Mouse (Mus musculus): ENCODE results near the gene Diaph3. TPM values are rescaled to one million over a fixed set of nuclear protein-coding genes. Genes with fewer than 3 reads are reported as not detected.
A peak's percentile ranks its signal among the peaks of the same experiment; 100 is the strongest.

Diaph3 gene
- total RNA-seq, 2 experiments from 2014 or later: 2.8 to 3.2 TPM

DNA sequence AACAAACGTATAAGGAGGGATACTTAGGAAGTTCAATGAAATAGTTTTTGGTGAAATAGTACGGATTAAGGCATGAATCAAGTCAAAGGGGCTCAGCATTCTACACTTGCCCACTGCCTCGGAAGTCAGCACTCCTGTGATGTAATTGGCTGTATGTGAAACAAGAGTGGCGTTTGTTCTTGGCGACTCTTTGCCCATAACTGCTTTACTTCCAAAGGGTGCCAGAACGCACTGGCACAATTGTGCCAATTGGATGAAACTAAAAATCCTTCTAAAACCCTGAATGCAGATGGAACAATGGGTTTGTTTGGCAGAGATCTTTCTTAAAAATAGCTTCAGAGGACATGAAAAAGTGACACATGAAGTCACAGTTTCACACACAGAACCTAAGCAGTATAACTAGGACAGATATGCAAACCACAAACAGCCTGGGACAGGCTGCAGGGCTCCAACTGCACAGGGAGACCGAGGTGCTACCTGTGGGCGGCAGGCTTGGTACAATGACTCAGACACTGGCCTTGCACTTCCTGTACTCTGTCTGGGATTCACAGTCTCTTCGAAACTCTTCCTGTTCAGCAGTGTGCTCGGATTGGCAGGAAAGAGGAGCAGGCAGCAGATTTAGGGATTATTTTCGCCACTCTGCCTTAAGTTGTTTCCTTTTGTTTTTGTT lies 279.6 kb downstream of the Diaph3 start:
- DNase-seq (ENCODE audit: low spot score in 2 of 2): peak; percentile 8 to 10

DNA sequence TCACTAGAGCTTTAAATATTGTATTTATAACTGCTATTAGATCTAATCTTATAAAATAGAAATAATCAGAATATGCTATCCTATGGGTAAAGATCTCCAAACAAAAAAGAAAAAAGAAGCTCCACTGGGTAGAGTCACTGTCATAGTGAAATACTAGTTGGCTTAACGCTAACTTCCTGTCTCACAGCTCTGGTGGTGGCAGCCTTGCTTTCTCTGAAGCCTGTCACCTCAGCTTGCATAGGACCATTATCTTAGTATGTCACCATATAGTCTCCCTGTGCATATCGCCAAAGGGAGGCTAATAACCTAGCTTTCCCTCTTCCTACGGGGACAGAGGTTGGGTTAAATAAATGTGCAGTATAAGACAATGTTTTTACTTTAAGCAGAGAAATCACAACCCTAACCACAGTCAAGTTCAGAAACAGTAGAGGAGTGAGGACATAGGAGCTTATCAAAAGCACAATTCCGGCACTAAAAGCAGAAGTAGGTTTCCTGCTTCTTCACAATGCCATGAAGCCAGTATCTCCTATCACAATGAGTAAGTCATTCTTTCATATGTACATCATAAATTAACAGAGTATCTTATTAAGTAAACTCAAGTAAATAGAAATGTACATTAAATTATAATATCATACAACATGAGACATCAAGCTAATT lies 293.8 kb downstream of the Diaph3 start:
- DNase-seq (ENCODE audit: low spot score in 2 of 2): no peak

DNA sequence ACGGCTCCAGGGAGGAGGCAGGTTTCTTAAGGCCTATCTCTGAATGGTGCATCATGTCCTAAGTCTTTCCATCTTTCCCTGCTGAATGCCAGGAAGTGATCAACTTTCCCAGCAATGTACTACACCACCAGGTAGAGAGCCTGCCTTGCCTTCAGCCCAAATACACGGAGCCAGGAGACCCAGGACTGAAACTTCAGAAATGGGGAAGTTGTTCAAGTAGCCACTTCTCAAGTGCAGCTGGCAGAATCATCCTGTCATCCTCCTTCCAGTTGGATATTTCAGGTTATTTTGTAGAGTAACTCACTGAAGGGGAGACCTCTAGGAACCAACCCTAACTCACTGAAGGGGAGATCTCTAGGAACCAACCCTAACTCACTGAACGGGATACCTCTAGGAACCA lies 297.0 kb downstream of the Diaph3 start:
- DNase-seq (ENCODE audit: low spot score in 2 of 2): no peak

DNA sequence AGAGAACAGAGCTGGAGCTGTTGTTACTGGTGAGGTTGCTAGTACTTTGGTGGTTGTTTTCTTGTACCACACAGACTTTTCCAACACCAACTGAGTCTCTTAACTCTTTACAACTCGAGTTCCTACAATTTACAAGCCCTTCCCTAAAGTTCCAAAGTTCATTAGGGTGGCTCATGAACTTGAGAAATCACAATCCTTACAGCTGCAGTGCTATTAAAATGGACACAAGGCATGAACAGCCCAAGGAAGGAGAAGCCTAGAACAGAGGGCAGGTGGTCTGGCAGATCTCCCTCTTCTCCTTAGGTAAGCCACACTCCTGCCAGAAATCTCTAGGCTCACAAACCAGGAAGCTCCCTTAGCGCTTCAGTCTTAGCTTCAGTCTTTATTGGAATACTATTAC lies 303.4 kb downstream of the Diaph3 start:
- no peak for DNase-seq (ENCODE audit: low spot score in 2 of 2)

DNA sequence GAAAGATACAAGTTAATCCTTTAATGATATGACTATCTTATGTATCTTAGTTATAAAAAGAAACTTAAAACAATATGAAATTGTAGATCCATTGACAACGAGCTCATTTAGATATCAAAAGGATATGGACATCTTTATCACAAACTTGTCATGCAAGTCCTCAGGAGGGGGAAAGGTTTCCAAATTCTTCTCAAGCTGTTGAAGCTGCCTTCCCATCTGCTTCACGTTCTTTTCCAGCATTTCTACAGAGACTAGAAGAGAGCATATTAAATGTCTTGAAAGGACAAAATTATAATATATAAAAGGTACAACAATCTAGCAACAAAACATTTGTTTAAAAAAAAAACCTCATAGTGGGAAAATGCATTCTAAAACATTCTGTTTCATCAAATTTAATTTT lies 306.2 kb downstream of the Diaph3 start:
- DNase-seq (ENCODE audit: low spot score in 2 of 2): no peak

DNA sequence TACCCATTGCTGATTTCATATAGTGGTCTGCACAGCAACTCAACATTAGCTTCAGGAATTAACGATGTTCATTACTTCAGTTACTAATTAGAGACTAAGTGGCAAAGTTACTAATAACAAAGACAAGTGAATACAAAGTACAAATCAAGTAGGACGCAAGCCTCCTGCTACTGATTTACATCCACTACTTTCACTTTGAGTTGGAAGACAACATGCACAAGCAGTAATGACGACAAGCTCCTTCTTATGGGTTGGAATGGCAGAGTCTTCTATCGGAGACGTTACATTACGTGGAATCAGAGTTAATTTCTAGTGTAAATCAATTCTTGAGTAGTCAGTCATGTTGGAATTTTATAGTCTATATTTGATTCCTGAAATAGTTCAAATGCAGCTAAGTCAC lies 306.8 kb downstream of the Diaph3 start:
- no peak for DNase-seq (ENCODE audit: low spot score in 2 of 2)

DNA sequence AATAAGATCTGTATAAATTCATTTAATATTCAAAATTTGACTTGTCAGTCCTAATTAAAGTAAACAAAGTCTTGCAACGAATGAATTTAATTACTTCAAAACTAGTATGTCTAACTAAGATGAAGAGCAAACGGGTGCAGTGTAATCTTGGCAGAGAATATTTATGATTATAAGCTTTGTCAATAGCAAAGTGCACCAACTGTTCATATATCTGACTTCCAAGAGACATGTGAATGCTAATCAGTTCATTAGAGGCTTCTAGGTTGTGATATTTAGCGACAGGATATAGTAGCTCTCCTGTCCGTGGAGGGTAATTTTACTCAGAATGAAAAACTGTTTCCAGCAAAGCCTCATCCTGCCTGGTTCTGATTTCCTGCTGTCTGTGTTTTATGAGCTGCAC lies 308.0 kb downstream of the Diaph3 start:
- DNase-seq (ENCODE audit: low spot score in 2 of 2): no peak

DNA sequence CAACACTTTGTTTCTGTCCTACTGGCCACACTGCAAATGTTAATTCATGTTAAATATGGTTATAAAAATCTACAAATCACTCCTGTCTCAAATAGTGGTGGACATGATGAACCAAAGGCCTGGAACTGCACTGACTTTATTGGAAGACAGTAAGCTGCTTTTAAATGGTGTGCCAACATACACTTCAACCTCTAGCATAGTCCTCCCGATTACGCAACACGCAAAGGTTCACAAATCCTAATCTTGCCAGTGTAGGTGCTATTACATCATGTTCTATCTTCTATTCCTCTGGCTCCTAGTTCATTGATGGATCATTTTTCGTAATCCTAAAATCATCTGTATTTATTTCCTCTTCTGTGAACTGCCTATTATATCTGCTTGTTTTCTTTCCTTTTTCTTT lies 324.8 kb downstream of the Diaph3 start:
- DNase-seq (ENCODE audit: low spot score in 2 of 2): no peak

DNA sequence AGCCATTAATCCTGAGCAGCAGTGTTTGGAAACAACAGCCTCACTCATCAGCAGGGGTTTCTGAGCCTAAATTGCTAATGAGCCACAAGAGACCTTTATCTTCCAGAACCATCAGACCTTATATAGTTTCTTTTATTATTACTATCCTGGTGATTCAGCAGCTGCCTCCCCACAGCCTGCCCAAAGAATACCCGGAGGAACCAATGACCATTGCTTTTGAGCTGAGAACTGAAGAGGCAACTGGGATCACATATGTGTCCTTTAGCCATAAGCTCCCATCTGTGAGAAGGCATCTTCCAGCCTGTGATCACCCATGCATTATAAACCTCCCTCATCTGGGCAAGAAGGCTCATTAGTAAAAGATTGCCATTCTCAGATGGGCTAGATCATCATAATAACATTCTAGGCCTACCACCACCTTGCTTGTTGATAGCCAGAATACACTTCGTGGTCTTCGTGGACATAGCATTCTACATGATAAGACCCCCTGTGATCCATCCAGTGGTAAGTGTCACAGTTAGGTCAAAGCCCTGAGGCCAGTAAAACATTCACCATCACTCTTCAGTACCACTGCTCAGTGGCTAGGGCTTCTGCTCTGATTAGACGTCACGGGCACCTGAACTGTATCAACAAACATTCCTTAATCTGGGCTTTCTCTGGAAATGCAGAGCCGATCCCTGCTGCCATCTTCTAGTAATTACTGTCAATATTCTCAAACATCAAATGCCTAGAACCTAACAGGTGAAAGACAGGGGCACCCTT lies 352.0 kb downstream of the Diaph3 start:
- DNase-seq (ENCODE audit: low spot score in 2 of 2): no peak

DNA sequence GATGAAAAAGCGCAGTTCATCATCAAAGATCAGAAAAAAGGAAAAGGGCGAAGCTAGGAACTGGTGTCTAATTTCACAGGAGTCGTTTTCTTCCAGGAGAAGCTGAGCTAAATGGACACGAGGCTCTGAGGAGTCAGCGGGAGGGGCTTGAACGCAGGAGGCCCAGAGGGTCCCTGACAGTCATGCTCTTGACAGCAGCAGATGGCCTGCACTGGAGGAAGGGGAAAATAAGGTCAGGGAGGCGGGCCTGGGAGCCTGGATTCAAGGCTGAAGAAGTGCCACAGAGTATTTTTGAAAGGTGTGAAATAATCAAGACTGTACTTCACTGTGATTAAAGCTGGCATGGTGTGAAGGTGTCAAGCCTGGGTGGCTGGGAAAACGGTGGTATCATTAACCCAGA lies 354.2 kb downstream of the Diaph3 start:
- no peak for DNase-seq (ENCODE audit: low spot score in 2 of 2)

DNA sequence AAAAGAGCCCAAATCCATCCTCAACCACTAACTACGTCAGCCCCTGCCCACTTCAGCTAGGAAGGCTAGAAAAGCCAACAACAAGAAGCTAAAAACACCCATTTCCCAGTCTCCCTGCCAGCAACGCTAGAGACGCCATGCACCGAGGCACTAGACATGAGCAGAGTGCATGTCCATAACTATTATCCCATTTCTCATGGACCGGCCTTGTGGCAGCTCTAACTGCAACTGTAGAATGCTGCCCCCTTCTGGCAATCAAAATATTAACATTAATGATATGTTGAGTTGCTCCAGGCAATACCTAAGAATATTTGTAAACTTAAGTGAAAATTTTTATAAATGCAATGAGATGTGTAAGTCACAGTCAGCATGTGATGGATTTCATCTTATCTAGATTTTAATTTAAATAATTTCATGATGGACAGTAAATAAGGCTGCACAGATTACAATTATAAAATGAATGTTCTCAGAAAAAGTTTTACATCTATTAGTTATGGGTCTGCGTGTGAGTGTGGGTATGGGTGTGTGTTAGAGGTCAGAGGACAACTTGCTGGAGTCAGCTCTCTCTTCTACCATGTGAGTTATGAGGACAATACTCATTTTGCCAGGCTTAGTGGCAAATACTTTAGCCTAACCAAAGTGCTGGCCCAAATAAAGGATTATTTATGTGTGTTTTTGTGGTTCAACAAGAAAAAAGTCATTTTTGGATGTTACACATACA lies 359.3 kb downstream of the Diaph3 start:
- peak; percentile 11 to 44 for DNase-seq (ENCODE audit: low spot score in 2 of 2)

DNA sequence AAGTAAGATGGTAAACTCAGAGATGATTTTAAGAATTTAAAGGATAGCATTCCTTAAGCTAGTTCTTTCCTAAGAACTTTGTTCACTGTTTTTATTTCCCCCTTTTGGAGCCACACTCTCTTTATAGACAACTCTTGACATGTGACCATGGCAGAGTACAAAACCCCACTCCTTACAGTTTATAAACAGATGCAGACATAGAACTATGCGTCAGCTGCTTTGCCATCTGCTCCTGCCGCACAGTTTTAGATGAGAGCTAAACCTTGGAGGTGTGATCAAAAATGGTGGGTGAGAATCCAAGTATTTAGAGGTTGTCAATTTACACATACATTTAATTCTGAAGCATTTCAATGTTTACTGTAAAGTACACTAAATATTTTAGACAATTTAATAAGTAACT lies 367.7 kb downstream of the Diaph3 start:
- DNase-seq (ENCODE audit: low spot score in 2 of 2): peak; percentile 10 to 44

DNA sequence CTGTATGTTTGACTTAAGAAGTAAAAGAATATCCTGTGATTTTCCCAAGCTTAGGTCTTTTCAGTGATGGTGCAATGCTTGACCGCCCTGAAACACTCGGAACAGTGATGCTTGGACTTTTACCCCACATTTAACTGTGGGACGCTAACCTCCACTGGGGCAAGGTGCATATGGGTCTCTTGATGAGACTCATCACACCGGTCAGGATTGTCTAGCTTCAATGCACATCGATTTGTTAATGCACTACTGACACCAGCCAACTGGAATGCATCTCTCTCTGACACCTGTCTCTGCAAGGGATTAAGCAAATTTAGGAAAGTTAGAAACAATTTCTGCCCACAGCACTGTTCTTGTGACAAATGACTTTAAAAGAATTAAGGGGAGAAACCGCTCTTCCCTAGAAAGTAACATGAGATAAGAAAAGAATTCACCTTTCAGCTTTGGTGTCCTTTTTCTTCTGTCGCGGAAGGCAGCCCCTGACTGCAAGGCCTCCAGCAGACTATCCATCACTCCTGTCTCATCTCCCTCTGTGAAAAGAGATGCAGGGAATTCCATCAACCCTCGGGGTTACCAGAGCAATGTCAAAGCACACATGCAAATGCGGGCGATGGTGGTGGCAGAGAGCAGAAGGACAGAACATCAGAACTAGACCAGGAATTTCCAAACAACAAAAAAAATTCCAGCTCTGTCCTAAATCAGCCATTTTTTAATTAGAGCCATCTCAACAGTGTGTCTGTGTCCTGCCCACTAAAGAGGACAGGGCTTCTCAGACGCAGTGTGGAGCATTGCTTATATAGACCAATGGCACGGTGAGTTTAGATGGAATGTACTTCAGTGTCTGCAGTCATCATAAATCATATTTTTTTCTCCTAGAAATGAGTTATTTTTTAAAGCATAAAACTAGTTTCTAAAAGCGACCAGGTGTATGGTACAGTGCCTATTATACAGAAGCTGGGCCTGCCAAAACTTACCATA lies 368.6 kb downstream of the Diaph3 start:
- no peak for DNase-seq (ENCODE audit: low spot score in 2 of 2)

DNA sequence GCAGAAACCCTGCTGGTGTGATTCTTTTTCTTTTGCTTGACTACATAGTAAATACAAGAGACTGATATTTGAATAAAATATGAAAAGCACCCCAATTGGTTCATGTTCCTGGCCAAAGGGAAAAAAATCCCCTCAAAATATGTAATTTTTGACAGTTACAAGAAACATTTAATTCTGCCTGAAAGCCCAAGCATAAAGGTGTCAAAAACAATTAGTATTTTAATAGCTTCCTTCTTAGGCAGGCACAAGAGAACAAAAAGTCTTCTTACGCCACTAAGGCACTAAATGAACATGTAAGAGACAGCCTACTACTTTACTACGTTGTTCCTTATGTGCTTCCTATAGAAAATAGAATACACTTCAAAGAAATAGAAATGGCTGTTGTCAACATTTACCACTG lies 376.7 kb downstream of the Diaph3 start:
- DNase-seq (ENCODE audit: low spot score in 2 of 2): no peak

DNA sequence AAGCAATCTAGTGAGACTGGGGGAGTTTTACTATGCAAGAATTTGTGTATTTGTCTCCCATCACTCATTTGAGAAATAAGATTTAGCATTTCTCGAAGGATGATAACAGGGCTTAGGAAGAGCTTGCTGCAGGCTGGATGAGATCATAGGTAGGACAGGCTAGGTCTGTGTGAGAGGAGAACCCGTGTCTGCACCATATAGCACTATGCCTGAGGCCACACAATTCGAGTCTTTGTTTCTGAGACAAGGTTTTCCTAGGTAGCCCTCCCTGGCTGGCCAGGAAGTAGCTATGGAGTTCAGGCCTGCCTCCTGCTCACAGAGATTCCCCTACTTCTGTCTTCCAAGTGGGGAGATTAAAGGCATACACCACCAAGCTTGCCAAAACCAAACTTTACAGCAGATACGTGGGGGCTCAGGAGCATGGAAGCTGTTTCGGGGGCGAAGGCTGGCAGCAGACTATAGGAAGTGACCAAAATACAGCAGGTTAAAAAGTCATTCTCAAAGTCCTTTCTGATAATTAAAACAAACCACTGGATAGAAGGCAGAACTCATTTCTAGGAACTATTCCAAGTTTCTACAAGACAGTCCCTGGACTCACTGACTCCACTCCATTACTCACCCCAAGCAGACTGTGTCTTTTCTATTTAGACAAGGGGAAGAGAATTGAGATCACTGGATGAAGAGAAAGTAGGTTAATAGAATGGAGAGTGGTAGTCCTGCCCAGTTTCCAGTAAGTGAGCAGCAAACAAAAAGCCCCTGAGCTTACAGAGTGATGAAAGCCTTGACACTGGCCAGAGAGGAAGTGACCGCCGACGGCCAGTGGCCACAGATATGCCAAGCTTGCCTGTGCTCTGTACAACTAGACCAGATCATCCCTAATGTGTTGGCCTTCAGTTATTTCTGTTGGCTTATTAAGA lies 383.2 kb downstream of the Diaph3 start:
- DNase-seq (ENCODE audit: low spot score in 2 of 2): no peak

DNA sequence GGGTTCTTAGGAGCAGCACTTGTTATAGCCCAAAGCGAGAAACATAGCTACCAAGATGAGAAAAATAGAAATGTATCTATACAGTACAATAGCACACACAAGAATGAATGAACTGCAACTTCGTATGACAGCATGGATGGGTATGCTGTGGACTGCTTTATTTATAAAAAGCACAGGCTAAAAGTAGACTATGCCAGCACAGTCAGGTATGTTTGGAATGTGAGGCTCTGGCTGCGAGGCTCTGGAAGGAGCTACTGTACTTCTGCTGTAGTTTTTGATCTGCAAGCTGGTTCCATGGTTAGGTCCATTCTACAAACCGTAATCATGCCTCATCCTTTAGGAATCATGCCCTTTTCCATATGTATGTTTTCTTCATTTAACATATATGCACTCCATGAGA lies 383.9 kb downstream of the Diaph3 start:
- DNase-seq (ENCODE audit: low spot score in 2 of 2): no peak

DNA sequence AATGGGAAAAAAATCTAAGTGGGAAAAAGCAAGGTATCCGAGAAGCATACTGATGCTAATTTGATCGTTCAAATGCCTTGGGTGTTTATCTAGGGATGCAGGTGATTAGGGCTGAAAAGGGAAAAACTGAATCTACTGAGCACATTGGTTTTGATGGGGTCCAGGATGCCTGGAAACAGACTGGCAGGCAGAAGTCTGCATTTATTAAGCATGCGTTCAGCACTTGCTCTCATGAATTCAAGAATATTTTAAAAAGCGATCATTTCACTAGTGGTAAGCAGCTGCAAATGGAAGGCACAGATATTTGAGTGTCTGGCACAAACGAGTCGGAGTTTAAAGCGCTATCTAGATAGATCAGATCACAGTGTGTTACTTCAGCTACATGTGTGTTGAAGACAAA lies 390.7 kb downstream of the Diaph3 start:
- no peak for DNase-seq (ENCODE audit: low spot score in 2 of 2)

DNA sequence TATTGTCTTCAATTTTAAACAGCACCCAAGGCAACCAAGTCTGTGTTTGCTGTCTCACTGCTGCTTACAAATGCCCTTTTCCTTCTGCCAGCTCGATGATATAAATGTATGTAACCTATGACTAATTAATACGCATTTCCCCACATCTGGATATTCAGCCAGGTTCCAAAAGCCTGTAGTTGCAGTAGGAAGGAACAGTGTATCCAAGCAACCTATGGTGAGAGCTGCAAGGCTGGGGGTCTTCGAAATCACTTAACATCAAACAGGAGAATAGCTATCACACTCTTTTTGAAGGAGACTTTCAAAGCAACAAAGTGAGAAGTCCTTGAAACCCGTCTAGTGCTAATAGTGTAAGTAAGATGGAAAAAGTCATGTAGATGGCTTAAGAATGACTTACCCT lies 391.6 kb downstream of the Diaph3 start:
- DNase-seq (ENCODE audit: low spot score in 2 of 2): no peak

DNA sequence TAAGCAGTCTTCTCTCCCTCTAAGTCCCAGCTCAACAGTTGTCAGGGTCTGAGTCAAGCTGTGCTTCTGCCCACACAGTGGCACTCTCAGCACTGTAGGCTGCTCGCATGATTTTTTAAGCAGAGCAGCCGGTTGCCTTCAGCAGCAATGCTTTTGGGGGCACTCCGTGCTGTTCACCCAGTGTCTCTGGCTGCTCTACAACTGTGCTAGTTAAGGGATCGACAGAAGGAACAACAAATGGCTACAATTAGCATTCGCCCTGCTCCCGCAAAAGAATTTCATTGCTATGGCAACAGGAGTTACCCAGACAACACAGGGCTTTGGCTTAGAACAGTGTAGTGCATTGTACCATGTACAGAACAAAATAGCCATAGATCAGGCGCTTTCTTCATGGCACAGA lies 392.2 kb downstream of the Diaph3 start:
- DNase-seq (ENCODE audit: low spot score in 2 of 2): peak; percentile 65 to 81

DNA sequence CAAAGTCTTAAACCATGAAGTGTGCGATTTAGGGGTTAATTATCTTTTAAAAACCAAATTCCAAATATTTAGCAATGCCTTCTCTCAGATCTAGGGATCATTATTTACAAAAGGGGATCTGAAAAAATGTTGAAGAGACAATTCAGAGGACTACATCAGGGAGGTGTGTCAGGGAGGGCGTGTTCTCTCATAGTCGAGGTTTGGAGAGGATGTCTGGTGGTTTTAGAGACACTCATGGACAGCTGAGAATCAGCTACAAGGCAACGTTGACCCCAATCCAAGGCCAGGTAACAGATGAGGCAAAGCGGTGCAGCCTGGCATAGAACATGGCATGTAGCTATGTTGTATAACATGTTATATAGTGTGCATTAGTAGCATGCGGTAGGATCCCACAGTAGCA lies 396.5 kb downstream of the Diaph3 start:
- DNase-seq (ENCODE audit: low spot score in 2 of 2): no peak
